Mouse (Mus musculus): ENCODE results near the gene Gdf9.

GRCm38 (mm10) chr11:53429182-53429581 lies 1.6 kb upstream of the Gdf9 start:
- TF ChIP-seq EP300 (IDR thresholded peaks at IDR 0.05): no peak
- no peak for TF ChIP-seq CTCF (IDR thresholded peaks at IDR 0.05)

Measured in lung, postnatal 0 days (tissue).